Mouse (Mus musculus) layer of hippocampus, adult 11-12 months (tissue): ENCODE results near the gene Hspb6.

Source experiments
- DNase-seq: peaks from one replicate; pipeline ENCODE4 v3.0.0; 2022; ENCODE audit warnings: low spot score

Gene Hspb6

DNA sequence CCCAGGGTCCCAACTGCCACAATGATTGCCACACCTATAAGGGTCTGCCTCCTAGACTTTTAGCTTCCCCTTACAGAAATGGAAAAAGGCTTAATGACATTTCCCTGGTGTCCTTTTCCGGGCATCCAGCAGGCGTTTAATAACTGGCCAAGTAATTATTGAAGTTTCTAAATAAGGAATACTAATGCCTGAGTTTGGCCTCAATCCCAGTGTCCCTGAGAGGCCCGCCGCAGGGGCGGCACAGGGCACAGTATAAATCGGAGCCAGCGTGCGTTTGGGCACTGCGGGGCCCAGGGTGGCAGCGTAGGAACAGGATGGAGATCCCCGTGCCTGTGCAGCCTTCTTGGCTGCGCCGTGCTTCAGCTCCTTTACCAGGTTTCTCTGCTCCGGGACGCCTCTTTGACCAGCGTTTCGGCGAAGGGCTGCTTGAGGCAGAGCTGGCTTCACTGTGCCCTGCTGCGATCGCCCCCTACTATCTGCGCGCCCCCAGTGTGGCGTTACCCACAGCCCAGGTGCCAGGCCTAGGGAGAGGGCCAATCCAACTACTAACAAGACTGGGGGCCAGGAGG, 1.1 kb downstream of the Hspb6 start:
- DNase-seq: no peak

DNA sequence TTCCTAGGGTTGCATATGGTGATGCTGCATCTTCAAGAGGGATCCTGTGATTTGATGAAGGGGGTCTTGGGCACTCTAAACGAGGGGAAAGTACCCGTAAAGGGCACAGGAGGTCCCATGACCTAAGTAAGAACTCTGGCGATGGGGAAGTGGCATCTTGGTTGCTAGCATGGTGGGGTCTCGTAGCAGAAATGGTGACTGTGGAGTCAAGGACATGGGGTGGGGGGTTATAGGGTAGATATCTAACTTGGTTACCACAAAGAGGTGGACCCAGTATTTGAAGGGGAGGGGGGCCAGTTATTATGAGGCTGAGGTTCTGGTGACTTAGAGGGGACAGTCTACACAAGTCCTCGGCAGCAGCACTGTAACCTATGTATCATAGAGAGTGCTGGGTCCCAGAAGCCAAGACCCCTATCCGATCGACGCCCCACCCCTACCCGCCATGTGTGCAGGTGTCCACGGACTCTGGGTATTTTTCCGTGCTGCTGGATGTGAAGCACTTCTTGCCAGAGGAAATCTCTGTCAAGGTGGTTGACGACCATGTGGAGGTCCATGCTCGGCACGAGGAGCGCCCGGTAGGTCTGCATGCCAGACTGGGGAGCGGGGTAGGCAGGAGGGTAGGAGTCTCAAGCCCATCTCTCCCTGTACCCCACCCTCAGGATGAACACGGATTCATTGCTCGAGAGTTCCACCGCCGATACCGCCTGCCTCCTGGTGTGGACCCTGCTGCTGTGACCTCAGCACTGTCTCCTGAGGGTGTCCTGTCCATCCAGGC, 2.0 kb downstream of the Hspb6 start:
- DNase-seq: no peak

DNA sequence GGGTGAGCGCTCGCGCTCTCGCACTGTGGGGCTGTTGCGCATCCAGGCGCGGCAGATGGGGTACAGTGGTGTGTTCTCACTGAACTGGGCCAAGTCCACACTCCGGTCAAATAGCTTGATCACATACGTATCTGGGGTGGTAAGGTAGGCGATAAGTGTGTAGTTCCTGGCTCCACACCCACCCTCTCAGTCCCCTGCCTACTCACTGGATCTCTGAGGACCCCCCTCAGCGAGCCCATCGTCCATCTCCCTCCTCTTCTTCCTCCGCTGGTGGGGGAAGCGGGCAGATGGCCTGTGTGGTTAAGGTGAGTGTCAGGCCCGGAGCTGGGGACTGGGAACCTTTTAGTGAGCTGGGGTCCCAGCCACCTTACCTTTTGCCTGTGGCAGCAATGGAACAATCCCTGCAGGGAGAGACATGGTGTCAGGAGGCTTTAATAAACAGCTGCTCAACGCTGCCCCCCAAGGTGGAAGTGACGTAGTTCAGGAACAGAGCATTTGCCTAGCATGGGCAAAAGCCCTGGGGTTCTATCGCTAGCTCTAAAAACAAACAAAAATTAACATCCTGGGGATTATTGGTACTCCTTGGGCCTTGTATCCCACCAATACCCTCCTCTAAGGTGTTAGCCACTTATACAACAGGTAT, 5.0 kb downstream of the Hspb6 start:
- DNase-seq: no peak

DNA sequence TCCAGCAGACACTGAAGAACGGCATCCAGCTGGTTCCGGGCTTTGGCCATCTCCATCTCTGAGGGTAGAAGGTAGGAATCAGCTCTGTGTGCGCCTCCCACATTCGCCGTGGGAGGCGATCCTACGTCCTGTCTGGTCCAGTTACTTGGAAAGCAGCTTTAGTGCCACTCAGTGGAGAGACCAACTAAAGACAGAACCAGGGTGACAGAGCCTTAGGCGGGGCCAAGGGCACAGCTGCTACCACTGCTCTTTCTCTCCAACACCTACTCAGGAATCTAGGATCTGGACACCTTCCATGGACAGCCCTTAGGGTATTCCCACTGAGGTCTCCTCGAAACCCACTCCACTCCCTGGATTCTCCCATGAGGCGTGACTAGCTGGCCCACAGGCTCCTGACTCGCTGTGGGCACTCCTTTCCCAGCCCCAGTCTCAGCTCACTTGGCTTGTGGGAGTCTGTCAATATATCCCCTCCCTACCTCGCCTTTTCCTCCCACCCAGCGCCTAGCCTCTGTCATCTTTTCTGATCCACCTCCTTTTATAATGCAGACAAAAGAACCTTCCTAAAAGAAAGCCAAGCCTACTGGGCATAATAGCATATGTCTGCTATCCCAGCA, 6.0 kb downstream of the Hspb6 start:
- no peak for DNase-seq

DNA sequence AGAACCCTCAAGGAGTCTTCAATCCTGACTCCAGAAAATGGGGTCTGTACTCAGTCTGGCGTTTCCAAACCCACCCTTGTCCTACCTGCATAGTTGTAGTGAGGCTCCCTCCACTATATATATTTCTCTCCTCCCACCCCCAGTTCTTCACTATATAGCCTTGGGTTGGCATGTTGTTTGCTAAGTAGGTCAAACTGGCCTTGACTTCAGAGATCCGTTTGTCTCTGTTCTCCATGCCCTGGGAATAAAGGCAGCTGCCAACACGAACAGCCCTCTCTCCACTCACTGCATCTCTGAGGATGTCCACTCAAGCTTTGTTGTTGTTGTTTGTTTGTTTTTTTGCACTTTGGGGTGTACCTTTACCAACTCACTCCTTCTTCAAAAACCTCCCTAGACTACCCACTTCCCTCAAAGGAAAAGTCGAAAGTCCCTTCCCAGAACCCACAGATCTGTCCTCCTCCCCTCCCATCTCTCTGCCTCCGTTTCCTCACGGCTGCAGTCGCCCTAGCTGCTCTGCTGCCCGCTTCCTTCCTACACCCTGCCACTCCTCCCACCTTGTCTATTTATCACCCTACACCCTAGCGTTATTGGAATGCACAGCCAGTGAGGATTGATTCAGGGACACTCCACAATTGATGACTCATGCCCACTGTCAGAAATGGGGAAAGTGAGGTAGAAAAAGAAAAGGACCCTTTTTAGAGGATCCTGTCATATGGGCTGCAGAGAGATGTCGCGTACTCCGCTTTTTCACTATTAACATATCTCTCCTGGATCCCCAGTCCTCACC, 6.9 kb downstream of the Hspb6 start:
- no peak for DNase-seq

DNA sequence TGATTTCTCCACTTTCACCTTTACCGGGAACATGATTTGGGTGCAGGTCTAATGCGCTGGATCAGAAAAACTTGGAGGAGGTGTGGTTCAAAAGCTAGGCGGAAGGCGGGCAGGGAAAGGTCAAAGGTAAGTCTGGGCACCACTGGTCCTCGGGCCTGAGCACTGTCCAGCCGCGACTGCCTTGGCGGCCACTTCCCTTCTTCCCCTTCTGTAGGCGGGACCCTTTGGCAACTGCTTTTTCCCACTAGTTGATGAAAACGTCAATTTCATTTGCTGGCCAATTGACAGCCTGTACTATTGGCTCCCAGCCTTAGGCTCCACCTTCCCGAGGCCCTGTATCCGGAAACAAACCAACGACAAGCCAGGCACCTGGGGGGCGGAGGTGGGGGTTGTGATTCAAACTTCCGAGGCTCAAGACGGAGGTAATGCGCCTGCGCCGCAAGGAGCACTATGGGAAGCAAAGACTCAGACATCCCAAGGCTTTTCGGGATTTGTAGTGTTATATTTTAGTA, 7.5 kb downstream of the Hspb6 start, which contains the start of gene Lin37:
Gene Lin37, minus strand, starts transcription at position 396 of the 512 bp plus-strand sequence.
- DNase-seq: peak; percentile 99

DNA sequence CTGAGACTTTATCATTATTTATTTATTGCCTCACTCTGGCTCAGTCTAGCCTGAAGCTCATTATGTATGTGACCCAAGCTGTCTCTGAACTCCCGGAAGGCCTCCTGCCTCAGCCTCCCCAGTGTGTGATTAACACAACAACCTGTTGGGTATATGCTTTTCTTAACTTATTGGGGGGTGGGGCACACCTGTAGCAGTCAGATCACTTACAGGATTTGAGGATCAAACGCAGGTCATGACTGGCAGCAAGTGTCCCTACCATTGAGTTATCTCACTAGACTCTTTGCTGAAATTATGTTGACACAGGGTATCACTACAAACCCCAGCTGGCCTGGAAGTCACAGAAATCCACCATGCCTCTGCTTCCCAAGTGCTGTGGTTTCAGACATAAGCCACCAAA, 8.3 kb downstream of the Hspb6 start:
- no peak for DNase-seq

DNA sequence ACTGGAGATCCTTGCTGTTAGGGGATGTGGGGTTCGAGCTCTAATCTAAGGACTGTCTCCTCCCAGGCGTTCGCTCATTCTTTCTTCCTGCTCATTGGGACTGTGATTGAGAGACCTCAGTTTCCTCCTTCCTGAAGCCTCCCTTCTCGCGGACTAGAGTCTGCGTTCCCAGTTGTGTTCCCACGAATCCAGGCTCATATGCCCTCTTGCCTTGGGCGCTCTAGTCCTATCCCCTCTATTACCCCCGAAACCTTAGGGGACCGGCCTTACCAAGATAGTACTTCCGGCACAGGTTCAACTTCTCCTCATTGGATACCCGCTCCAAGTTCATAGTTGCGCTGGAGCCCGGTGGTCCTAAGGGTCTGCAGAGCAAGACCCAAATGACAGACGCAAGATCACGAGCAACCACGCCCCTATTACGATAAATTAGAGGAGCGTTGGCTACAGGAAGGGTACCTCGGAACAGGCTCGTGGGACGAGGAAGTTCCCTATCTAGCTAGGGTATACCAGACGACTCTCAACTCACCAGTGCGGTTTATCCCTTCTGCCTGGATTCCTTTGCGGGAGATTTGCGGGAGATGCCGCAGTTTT, 10.6 kb downstream of the Hspb6 start:
- no peak for DNase-seq

DNA sequence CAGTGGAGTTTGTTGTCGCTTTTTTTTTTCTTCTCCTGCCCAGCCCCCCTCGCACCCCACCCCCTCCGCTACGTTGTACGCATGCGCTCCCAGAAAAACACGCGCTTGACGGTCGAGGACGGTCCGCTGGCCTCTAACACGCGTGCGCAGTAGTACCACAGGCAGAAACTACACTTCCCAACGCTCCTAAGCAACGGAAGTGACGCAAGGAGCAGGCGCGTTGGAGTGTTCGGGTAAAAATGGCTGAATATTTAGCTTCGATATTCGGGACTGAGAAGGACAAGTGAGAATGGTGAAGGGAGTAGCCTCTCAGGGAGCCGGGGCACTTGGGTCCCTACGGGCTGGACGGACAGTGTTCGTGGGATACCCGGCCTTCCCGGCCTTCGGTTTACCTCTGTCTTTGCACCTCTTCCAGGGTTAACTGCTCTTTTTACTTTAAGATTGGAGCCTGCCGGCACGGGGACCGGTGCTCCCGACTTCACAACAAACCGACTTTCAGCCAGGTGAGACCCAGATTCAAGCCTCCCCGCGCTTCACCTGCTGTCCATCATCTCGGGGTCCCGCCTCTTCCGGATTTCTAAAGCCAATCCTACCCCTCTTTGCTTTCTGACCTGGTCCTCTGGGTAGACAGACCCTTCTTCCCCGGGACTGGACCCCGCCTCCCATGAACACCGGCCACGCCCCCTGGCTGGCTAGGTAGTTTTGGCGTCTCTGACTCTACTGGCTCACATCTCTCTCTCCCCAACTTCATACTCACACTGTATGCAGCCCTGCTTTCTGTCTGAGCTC, 11.3 kb downstream of the Hspb6 start, which contains the start of the genes U2af1l4, Gm49396 and Psenen:
Gene U2af1l4, plus strand, starts transcription at position 185 of the 789 bp plus-strand sequence.
Gene Gm49396, plus strand, starts transcription at position 228 of the 789 bp plus-strand sequence.
Gene Psenen, minus strand, starts transcription at position 511 of the 789 bp plus-strand sequence.
- peak; percentile 97 for DNase-seq

DNA sequence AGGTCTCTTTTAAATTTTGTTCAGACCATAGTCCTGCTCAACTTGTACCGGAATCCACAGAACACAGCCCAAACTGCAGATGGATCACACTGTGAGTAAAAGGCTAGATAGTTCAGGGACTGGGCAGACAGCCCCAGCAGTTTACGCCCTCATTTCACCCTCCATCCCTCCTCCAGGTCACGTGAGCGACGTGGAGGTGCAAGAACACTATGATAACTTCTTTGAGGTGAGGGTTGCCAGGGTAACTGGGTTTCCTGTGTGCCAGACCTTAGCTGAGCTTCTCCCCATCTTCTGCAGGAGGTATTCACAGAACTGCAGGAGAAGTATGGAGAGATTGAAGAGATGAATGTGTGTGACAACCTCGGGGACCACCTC, 11.9 kb downstream of the Hspb6 start:
- DNase-seq: no peak

DNA sequence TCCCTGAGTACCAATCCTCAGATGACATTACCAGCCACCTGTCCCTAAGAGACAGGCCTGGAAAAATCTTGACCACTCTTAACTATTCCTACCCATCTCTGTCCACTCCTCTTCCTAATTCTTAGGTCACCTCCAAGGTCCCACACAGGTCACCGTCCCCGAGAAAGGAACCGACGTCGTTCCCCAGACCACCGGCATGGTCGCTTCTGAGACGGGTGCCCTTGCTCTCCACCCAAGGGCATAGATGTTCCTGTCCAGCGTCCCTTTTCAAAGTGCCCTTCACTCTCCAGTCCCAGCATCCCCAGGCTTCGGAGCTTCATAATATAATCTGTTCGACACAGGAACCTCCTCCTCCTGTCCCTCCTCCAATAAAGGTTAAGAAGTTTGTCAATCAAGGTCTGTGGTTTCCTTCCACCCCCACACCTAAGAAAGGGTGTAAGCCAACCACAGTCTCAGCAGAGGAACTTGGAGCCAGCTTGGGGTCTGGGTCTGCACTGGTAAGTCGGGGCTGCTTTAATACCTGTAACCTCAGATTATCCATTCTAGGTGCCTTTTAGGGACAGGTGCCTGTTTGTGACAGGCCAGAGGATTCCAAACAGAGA, 13.1 kb downstream of the Hspb6 start, which contains the start of gene Igflr1:
Gene Igflr1, plus strand, starts transcription at position 458 of the 602 bp plus-strand sequence.
- no peak for DNase-seq

DNA sequence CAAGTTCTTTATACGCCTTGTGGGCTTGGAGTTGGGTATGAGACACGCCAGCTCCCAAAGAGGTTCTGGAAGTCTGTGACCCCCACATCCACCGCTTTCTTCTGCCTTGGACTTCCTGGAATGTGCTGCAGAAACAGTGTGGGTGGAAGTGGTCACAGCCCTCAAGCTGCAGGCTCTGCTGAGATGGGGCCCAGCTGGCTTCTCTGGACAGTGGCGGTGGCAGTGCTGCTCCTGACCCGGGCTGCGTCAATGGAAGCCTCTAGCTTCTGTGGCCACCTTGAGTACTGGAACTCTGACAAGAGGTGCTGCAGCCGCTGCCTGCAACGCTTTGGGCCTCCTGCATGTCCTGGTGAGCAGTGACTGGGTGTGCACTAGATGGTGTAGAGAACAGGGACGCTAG, 14.1 kb downstream of the Hspb6 start:
- no peak for DNase-seq

DNA sequence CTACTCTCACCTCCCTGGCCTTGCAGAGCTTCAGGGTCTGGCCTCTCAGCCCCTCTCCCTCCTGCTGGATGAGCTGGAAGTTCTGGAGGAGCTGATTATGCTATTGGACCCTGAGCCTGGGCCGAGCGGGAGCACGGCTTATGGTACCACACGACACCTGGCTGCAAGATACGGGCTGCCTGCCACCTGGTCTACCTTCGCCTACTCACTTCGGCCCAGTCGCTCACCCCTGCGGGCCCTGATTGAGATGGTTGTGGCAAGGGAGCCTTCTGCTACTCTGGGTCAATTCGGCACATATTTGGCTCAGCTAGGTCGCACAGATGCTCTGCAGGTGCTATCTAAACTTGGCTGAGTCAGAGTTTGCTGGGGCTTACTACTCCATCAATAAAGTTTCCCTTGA, 15.6 kb downstream of the Hspb6 start:
- no peak for DNase-seq

DNA sequence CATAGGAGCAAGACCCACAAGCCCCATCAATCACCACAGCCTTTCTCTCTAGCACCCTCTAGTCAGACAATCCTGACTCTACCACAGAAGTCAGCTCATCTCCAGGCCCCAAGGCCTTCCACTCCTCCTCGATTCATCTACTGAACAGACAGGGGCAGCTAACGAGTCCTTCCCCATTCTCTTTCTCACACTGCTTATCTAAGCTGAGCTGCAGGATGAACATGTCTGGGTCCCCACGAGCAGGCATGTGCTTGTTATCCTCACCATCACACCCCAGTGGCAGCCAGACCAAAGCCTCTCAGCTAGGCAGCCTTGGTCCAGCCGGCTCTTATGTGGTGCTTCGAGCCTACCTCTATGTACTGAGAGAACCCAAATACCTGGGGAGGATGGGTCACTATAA, 20.4 kb downstream of the Hspb6 start:
- DNase-seq: no peak

DNA sequence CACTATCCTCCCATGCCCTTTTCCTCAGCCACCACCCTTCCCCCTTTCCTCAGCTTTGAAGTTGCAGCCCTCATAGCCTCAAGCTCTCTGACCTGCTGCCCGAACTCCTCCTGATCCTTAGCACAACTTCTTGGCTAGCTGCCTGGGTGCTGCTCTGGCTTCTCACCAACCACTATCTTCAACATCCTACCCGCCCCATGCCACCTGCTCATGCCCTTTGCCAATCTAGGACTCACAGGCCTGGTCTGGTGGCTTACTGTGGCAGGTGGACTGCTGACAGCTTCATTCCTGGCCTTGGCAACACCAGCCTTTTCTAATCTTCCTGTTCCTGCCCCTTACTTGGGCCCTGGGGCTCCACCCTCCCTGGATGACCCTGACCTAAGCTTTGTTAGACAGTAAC, 21.0 kb downstream of the Hspb6 start:
- no peak for DNase-seq

DNA sequence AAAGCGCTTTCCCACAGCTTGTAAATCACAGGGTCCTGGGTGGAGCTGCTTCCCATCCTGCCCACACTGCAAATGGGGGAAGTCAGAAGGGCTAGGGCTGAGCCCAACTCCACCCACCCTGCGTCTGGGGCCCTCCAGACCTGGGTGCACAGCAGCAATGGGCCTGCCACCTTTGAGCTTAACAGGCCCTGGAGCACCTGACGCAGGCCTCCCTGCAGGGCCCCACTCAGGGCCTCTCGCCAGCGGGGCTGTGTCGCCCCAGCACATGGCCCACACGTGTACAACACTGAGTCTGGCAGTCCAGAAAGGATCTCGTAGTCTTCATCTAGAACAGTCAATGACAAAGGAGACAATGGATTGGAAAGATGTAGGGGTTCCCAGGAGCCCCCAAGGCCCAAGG, 28.0 kb downstream of the Hspb6 start:
- DNase-seq: no peak

DNA sequence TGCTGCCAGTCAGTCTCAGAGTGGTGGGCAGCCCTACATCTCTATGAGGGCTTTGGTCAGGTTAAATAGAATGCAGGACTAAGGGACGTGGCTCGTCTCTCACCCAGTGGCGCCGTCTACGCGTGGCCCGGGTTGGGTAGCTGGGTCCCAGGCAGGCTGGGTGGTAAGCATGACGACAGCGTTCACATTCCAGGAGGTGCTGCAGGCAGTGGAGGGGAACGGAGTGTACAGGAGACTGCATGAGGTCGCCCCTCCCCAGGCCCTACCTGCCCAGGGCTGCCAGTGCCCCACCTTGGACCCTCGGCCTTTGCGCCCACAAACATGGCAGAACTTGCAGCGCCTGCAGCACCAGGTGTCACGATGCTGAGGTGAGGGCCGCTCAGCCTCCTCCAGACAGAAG, 29.6 kb downstream of the Hspb6 start:
- DNase-seq: no peak

DNA sequence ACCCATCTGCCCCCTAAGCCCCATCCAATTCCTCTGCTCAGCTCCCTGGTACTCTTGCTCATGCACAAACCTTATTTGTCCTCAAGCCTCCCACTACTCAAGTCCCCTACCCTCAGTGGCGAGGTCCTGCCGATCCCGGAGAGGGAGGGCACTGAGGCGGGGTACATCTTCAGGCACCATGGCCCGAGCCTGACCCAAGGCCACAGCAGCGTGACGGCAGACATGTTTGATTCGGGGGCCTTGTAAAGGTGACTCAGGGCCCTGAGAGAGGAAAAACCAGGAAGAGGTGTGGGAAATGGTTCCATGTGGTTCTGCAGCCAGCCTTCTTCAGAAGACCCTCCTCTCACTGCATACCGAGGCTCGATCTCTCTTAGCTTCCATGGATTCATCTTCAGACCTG, 32.4 kb downstream of the Hspb6 start:
- DNase-seq: no peak

DNA sequence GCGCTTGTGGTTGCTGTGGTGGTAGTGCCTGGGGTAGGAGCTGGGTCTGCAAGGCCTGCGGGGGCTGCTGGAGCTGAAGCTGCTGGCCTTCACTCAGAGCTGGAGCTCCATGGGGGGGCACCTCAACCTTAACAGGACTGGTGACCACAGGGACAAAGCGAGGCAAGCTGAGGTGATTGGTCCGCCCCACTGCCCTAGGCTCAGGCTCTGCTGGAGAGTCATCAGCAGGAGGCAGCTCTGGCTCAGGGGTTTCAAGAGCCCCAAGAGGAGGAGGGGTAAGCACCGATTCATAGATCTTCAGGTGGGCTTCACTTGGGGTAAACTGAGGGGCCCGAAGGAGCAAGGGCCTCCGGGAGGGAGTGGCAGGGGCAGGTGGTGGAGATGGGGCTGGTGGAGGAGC, 33.2 kb downstream of the Hspb6 start:
- DNase-seq: no peak

DNA sequence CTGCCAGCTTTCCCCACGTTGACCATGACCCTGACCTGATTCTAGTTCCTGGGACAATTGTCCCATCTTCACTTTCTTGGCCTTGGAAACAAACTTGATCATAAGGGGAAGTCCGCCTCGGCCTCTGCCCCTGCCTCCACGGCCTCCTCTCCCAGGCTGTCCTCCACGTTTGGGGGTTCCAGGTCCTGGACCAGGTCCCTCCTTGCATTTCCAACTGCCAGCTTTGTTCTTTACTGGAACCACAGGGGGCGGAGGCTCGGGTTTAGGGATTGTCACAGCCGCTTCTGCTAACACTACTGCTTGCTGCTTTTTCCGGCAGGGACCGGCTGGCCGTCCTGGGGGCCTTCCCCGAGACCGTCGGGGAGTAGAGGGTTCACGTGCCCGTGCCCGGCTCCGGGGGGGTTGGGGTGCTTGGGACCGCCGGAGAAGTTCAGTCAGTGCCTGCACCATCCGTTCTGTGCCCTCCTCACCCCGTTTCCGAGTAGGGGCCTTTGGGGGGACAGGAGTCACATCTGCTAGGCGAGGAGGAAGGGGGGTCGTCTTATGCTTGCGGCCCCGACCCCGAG, 34.6 kb downstream of the Hspb6 start:
- no peak for DNase-seq
